Comparison of ENCODE assay signal across 8 mouse cellular contexts in genomic region chr2:54118881-54119280, GRCm38 (mm10). TPM values are rescaled to one million over a fixed set of nuclear protein-coding genes. Genes with fewer than 3 reads are reported as not detected.
A peak's percentile ranks its signal among the peaks of the same experiment; 100 is the strongest.
DNase-seq lines count a peak whose midpoint lies in the region.

No protein-coding gene starts in this region.

- DNase-seq in frontal cortex, postnatal 36 days (ENCODE audit: low spot score in 2 of 2), result peak; percentile 3 to 38
- DNase-seq in frontal cortex, postnatal 14 days (ENCODE audit: low spot score in 2 of 2), result no peak
- DNase-seq in right cerebral cortex, adult 18-20 months, result peak; percentile 32
- no peak for DNase-seq in right cerebral cortex, postnatal 36 days (ENCODE audit: low spot score in 2 of 2)
- peak; percentile 12 for DNase-seq in embryo, embryonic 9.5 days (ENCODE audit: extremely low spot score)
- DNase-seq in left cerebral cortex, postnatal 14 days (ENCODE audit: low spot score in 2 of 2), result peak; percentile 23 to 66
- peak; percentile 26 to 51 for DNase-seq in right cerebral cortex, postnatal 10 days (ENCODE audit: low spot score in 2 of 2)
- DNase-seq in thymus, postnatal 25 days, result no peak

- intact Hi-C loops in left cerebral cortex, postnatal 14 days (cut with DNase I), result loop anchor here (10.0 kb wide), 3 partner anchors 784 to 916 kb away; no protein-coding TSS in a partner anchor

RNA-seq across cellular contexts. Expression of gene Rprm, which starts 33.5 kb away (rescaled TPM):
- 100 to 1,000 TPM; 108 to 144 TPM for total RNA-seq in left cerebral cortex, postnatal 14 days (2021)

Comparison
In these comparisons a context has a peak if more than half of its experiments do, and no peak if none do; other contexts are left out.
1. DNase-seq: peak in frontal cortex, postnatal 36 days (2 of 2), right cerebral cortex, adult 18-20 months (single experiment), embryo, embryonic 9.5 days (single experiment), left cerebral cortex, postnatal 14 days (2 of 2) and right cerebral cortex, postnatal 10 days (2 of 2); none in frontal cortex, postnatal 14 days (0 of 2), right cerebral cortex, postnatal 36 days (0 of 2) and thymus, postnatal 25 days (single experiment).